Mouse (Mus musculus) induced T-regulatory cell, adult 2 months (primary cell): Measurements from ENCODE around the gene Rbm4.
A peak's percentile ranks its signal among the peaks of the same experiment; 100 is the strongest.
"Not testable (repeated sequence)": the region's sequence is repeated elsewhere in the genome, so short reads cannot be mapped to it uniquely, and the experiment has no call there.

Experiments
- DNase-seq: peaks from one replicate; pipeline ENCODE4 v3.0.0-alpha.2; 2012; ENCODE audit warnings: low read depth

Rbm4 gene

DNA sequence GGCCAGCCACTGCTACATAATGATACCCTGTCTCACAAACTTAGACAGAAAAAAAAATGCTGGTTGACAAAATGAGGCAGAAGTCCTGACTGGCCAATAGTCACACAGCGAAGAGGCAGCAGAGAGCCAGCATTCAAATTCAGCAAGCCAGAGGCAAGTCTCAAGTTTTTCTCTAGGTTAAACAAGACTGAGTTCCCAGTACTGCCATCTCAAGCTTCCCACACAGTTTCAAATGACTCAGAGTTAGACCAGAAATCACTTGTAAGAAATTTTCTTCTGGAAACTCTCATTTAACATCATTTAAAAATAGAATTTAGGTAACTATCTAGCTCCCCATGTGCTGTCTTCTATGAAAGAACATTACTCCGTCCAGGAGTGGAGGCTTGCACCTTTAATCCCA is 4.1 kb upstream of the Rbm4 start:
- no peak for DNase-seq

GRCm38 (mm10) chr19:4795929-4796328 is 2.2 kb upstream of the Rbm4 start:
- no peak for DNase-seq

DNA sequence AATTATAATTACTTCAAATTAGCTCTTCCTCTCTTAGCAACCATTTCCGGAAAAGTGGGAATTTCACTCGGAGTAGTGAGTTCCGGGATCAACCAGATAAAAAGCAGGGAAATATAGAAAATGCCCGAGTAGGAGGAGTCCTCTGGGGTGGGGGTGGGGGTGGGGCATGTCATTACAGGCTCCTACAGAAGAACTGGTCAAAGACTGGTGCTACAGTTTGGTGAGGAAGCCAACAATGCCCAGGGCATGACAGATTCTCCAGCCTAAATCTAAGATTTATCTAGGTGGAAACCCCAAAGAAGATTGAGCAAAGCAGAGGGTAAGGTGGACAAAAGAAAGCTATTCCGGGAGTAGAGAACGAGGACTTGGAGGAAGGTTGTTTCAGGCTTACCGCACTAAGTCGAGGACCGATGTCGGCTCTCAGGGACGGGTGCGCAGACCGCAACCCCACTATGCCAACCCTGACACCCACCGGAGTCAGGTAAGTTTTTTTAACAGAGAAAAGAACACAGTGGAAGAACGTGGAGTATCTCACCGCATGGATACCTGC is 345 bp downstream of the Rbm4 start:
- DNase-seq = no peak

- DNase-seq = no peak
Measured at GRCm38 (mm10) chr19:4786313-4786712, 7.4 kb downstream of the Rbm4 start.

DNA sequence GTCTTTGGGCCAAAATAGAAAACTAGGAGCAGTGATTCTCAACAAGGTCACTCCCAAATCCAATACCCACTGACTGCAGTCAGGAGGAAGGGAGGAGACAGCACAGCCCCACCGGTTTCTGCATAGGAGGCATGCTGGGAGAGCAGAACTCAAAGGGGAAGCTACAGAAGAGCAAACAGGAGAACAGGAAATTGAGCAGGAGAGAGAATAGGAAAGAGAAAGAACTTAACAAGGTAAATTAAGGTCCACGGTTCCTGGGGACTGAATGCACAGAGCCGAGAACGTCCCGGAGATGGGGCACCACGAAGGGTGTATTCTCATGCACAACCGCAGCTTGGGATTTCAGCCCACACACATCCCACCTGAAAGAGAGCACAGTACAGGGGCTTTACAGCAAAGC is 8.5 kb downstream of the Rbm4 start:
- DNase-seq = no peak

DNA sequence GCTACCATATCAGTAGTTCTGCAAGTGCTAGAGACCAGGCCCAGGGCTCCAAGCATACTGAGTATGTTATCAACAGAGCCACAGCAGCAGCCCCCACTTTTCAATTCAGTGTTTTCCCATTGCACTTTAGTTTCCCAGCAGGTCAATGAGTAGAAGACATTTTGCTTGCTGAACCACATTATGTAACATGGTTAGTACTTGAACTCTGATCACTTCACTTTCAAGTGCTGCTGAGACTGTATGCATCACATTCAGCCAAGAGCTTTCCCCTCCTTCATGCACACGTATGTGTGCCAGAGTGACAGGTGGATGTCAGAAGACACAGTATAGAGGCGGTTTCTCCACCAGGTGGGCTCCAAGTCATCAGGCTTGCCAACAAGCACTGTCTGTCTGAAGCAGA is 10.8 kb downstream of the Rbm4 start:
- DNase-seq = no peak

GRCm38 (mm10) chr19:4772785-4773184 is 20.9 kb downstream of the Rbm4 start:
- no peak for DNase-seq

- DNase-seq = no peak
Measured at GRCm38 (mm10) chr19:4767507-4768148, 26.1 kb downstream of the Rbm4 start.

DNA sequence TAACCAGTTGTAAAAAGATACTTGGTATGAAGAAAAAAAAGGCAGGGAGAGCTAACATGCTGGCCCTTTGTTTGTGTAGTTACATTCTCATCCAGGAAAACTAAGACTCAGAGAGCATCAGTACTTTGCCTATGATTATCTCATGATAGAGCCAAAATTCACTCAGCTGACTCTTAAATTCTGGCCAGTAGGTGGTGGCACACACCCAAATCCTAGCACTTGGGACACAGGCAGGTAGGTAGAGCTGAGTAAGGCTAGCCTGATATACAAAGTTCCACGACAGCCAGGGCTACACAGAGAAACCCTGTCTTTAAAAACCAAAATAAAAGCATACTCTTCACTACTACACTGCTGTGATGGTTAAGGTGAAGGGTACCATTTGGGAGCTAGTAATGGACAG is 30.8 kb downstream of the Rbm4 start:
- DNase-seq = peak; percentile 49

- not testable (repeated sequence) for DNase-seq
Measured at GRCm38 (mm10) chr19:4760544-4760943, 33.2 kb downstream of the Rbm4 start.

DNA sequence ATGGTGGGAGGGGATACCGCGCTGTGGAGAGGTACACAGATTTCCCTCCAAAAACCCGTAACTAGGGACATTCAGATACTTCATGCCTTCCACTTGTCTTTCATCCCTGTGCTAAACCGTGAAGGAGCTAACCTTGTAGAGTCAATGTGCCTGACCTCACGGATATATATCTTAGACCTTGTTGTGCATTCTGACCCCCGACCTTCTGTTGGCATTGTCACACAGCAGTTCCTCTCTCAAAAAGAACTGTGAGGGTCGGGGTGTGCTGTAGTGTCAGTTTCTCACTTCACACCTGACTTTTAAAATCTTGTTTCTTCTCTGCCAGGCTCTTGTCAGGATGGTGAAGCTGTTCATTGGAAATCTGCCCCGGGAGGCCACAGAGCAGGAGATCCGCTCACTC is 36.8 kb downstream of the Rbm4 start:
- no peak for DNase-seq

DNA sequence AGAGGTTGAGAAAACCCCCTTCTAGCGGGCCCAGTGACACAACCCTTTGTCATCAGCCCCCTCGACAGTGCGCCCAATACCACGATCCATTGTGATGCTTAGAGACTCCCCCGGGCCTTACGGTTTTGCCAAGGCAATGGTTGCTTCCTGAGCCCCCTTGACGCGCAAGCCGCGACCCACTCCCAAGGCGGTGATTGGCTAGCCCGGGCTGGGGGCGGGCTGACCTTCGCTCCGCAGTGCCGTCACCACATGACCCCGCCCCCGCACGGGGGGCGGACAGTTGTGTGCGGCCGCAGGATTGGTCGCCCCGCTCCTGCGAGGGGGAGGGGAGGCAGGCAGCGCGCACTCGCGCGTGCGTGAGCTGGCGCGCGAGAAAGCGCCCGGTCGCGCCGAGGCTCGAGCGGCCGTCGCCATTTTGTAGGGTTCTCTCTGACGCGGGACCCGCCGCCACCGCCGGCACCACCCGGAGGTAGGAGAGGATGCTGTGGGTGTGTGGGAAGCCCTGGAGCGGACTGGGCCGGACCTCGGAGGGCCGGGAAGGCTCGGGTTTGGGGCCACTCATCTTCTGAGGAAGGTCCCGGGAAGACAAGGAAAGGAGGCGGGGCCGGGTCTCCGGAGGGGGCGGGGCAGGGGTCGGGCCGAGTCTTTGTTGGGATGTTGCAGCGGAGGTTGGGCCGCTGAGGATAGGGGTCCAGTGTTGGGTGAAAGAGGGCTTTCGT is 37.3 kb downstream of the Rbm4 start, which contains the start of gene Rbm4b:
Gene Rbm4b, plus strand, starts transcription at position 305 of the 719 bp plus-strand sequence.
- DNase-seq = peak; percentile 98

DNA sequence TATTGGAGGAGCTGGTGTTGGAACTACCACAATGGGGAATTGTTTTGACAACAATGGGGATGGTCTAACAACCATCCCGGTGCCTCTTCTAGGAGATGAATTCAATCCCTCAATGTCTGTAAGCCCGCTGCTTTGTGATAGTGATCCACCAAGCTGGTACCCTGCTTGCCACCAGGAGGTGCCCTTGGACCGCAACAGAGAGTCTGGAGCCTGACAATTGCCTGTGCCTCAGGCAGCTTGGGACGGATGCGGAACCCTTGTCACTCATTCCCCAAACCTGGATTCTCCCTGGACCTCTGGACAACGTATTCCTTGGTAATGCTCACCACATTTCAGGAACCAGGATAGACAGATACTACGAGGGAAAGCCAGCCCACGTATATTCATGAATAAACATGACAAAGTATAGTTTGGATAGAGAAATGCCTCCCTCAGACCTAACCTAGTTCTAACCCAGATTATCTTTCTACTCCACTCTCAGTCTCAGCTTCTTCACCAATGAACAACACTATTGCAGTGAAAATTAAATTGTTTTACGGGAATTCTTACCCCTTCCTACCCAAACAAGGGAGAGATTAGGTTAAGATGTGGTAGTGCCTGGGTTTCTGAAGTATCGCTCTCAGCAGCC is 38.0 kb downstream of the Rbm4 start:
- peak; percentile 94 for DNase-seq

DNA sequence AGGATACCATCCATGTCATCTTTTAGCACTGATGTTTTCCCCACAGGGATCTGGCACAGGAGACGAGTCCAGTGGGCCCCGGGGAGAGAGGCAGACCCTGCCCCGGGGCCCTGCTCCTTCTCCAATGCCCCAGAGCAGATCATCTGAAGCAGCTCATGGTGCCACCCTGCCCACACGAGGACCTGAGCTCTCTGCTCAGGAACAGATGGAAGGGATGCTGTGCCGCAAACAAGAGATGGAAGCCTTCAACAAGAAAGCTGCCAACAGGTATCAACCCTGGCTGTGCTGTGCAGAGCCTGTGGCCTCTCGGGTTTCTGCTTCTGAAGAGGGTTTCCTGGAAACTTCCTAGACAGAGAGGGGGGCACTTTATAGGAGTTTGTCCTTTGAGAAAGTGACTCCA is 43.7 kb downstream of the Rbm4 start:
- no peak for DNase-seq

GRCm38 (mm10) chr19:4748493-4748892 is 45.2 kb downstream of the Rbm4 start:
- DNase-seq = no peak

DNA sequence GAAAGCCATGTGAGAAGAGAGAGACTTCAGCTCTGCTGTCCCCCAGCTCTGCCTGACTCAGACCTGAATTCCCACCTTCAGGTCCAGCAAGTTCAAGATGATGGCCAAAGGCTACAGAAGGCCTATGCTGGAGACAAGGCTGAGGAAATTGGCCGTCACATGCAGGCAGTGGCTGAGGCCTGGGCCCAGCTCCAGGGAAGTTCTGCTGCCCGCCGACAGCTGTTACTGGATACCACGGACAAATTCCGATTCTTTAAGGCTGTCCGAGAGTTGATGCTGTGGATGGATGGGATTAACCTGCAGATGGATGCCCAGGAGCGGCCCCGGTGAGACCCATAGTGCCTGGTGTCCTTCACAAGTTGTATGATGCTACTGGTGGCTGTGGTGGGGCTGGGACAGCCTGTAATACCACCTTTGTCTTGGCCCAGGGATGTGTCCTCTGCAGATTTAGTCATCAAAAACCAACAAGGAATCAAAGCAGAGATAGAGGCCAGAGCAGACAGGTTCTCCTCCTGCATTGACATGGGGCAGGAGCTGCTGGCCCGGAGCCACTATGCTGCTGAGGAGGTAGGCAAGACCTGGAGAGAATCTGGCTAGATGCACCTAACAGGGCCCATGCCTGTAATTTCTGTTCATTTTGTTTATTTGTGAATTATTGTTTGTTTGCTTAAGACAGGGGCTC is 45.9 kb downstream of the Rbm4 start:
- no peak for DNase-seq

- no peak for DNase-seq
Measured at GRCm38 (mm10) chr19:4746611-4747010, 47.1 kb downstream of the Rbm4 start.

- no peak for DNase-seq
Measured at GRCm38 (mm10) chr19:4745681-4746080, 48.0 kb downstream of the Rbm4 start.

DNA sequence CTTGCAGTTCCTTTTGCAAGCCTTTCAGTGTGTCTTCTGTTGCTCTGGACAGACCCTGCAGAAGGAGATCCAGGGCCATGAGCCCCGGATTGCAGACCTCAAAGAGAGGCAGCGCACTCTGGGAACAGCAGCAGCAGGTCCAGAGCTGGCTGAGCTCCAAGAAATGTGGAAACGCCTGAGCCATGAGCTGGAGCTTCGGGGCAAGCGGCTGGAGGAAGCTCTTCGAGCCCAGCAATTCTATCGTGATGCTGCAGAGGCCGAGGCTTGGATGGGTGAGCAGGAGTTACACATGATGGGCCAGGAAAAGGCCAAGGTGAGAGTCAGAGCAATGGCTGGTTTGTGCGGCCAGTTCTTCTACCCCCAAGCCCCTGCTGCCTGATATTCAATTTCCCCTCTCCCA is 48.6 kb downstream of the Rbm4 start:
- no peak for DNase-seq

DNA sequence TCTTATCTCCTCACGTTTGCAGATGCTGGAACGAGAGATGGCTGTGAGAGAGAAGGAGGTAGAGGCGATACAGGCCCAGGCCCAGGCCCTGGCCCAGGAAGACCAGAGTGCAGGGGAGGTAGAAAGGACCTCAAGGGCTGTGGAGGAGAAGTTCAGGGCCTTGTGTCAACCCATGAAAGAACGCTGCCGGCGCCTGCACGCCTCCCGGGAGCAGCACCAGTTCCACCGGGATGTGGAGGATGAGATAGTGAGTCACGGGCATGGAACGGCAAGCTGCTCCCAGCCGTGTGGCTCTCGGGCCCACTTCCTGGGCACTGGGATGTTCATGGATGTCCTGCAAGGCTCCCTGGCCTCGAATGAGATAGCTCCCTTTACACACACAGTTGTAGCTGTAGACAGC is 49.7 kb downstream of the Rbm4 start:
- no peak for DNase-seq

DNA sequence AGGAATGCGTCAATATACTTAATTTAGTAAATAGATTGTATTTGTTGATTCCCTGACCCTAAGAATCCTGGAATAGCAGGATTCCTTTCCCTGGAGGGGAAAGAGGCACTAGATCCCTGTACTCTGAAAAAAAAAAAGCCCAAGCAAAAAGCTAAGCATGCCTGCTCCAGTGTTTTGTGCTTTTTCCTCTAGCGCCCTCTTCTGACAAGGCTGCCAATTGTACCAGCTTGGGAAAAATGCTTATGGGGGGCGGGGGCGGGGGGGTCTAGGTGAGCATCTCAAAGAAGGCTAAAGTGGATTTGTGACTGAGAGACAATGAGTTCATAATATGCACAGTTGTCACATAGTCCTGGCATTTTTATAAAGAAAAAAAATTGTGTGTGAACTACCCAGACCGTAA is 50.2 kb downstream of the Rbm4 start:
- peak; percentile 53 for DNase-seq

GRCm38 (mm10) chr19:4742229-4742628 is 51.5 kb downstream of the Rbm4 start:
- no peak for DNase-seq

DNA sequence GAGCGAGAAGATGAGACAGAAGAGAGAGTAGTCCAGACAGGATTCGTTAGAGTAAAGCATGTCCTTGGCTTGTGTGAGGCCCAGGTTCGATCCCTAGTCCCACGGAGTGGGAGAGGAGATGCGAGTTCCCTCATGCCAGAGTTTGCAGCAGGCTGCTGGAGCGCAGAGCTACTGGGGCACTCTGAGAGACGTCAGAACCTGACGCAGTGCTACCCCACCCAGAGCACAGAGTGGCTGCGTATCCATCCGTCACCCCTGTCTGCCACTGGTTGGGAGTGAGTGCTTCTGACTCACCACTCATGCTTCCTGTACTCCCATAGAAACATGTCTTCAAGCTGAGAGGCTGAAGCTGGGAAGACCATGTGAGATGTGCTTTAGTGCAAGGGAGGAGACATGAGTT is 52.2 kb downstream of the Rbm4 start:
- DNase-seq = no peak
